13 mouse cellular contexts compared by ENCODE assay signal in the genomic region with DNA sequence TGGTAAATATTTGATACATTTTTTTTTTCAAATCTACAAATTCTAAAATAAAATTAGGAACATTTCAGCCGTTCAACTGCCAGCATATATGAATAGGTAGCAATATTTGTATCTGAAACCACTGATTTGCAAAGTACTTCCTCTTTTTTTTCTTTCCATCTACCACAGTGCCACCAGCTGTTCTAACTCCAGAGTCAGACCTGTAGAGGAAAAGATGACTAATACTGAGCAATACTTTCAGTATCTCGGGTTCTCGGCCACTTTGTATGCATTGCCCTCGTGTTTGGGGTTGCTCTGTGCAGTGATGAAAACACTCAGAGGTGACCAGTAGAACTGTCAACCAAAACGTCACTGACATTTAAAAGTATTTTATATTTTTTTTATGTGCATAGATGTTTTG. TPM values are rescaled to one million over a fixed set of nuclear protein-coding genes. Genes with fewer than 3 reads are reported as not detected.
A peak's percentile ranks its signal among the peaks of the same experiment; 100 is the strongest.
DNase-seq lines count a peak whose midpoint lies in the region; ATAC-seq and TF ChIP-seq lines count a peak whose summit lies in the region.
"Had no signal": no experiment of that assay in that cellular context is flagged by ENCODE, and none has a peak within 500 bp of the region (broad histone marks: within the 10 kb centered on the region; RNA-seq: fewer than 3 reads in every experiment).

No protein-coding gene starts in this region.

- DNase-seq in 3T3-L1 (ENCODE audit: low read depth, low spot score) (peak; percentile 86), MEL (ENCODE audit: low read depth, low spot score) (peak; percentile 88)
- no peak for DNase-seq in cerebellum, adult 11-12 months
- no peak for DNase-seq in right cerebral cortex, postnatal 36 days (ENCODE audit: low spot score in 2 of 2)
- DNase-seq: embryo, embryonic 11 days; layer of hippocampus, adult 9-11 months had no signal

- H3K27me3 ChIP-seq in hindbrain, embryonic 13.5 days, result no peaks in the 10 kb centered on the region
- no peaks in the 10 kb centered on the region for H3K27me3 ChIP-seq in hindbrain, embryonic 16.5 days (replicated peaks; ENCODE audit: control insufficient read depth, insufficient read depth, low read length)
- H3K27me3 ChIP-seq in MEL (ENCODE audit: control insufficient read depth in 1 of 2, insufficient read depth in 2 of 2, low read length in 2 of 2), result no peaks in the 10 kb centered on the region
- no peaks in the 10 kb centered on the region for H3K27me3 ChIP-seq in forebrain, embryonic 13.5 days
- H3K27me3 ChIP-seq: forebrain, embryonic 15.5 days; limb, embryonic 15.5 days; Patski had no signal

- peak; percentile 67 to 78; a peak in 3 of 4 replicates for TF ChIP-seq EP300 in MEL (IDR thresholded peaks at IDR 0.05; ENCODE audit: low read depth in 1 of 2, low read length in 2 of 2)

- WGBS in hindbrain, embryonic 13.5 days, result 91% methylated on average over 5 of the region's 5 CpGs
- 89% methylated on average over 5 of the region's 5 CpGs for WGBS in hindbrain, embryonic 16.5 days
- 88% methylated on average over 5 of the region's 5 CpGs for WGBS in forebrain, embryonic 13.5 days

- no peak overlapping the region for H3K4me3 ChIP-seq in hindbrain, embryonic 13.5 days
- H3K4me3 ChIP-seq in hindbrain, embryonic 16.5 days (ENCODE audit: low read length), result no peak overlapping the region
- H3K4me3 ChIP-seq in MEL (ENCODE audit: control insufficient read depth in 1 of 2, insufficient read depth in 1 of 2, low read depth in 2 of 2, low read length in 2 of 2), result 0 out of 4 replicates have a peak overlapping the region, but pooled peaks of 1 of the 2 experiments have one; percentile 0
- no peak overlapping the region for H3K4me3 ChIP-seq in forebrain, embryonic 13.5 days

- ATAC-seq in hindbrain, embryonic 13.5 days (ENCODE audit: low FRiP score), result no peak
- no peak for ATAC-seq in hindbrain, embryonic 16.5 days
- peak; percentile 65 for ATAC-seq in megakaryocyte, adult 5-6 weeks (ENCODE audit: poor library complexity, severe bottlenecking)
- no peak for ATAC-seq in forebrain, embryonic 13.5 days
- ATAC-seq: forebrain, embryonic 15.5 days; Patski had no signal

- H3K36me3 ChIP-seq in hindbrain, embryonic 13.5 days, result peaks cover 69% of the 10 kb centered on the region
- H3K36me3 ChIP-seq in hindbrain, embryonic 16.5 days (ENCODE audit: control insufficient read depth, insufficient read depth, low read length), result peaks cover 19% of the 10 kb centered on the region
- H3K36me3 ChIP-seq in MEL (ENCODE audit: control insufficient read depth in 1 of 2, insufficient read depth in 2 of 2, low read length in 2 of 2), result peaks cover 5 to 15% of the 10 kb centered on the region in 2 experiments
- H3K36me3 ChIP-seq in forebrain, embryonic 13.5 days (ENCODE audit: poor library complexity, severe bottlenecking), result peaks cover 67% of the 10 kb centered on the region

- no peaks in the 10 kb centered on the region for H3K9me3 ChIP-seq in hindbrain, embryonic 13.5 days
- no peaks in the 10 kb centered on the region for H3K9me3 ChIP-seq in hindbrain, embryonic 16.5 days (ENCODE audit: control insufficient read depth, low read length)
- H3K9me3 ChIP-seq in MEL (replicated peaks; ENCODE audit: insufficient read depth, low read length), result no peaks in the 10 kb centered on the region
- H3K9me3 ChIP-seq in forebrain, embryonic 13.5 days (replicated peaks), result no peaks in the 10 kb centered on the region
- H3K9me3 ChIP-seq: forebrain, embryonic 15.5 days; limb, embryonic 15.5 days had no signal

- peak in 1 of 3 experiments; percentile 29; a peak in 2 of 6 replicates for TF ChIP-seq CTCF in MEL (IDR thresholded peaks at IDR 0.05 in 2 of 3, conservative IDR thresholded peaks at IDR 0.05 in 1 of 3; ENCODE audit: control insufficient read depth in 1 of 3, insufficient read depth in 1 of 3, low read depth in 2 of 3, low read length in 3 of 3, poor library complexity in 1 of 3, severe bottlenecking in 1 of 3)

- no peak overlapping the region for H3K4me2 ChIP-seq in hindbrain, embryonic 13.5 days
- H3K4me2 ChIP-seq in hindbrain, embryonic 16.5 days (ENCODE audit: low read length), result no peak overlapping the region
- no peak overlapping the region for H3K4me2 ChIP-seq in forebrain, embryonic 13.5 days

- no peak for TF ChIP-seq POLR2A in MEL (IDR thresholded peaks at IDR 0.05; ENCODE audit: control insufficient read depth in 1 of 2, insufficient read depth in 1 of 2, low read depth in 1 of 2, low read length in 2 of 2, poor library complexity in 1 of 2)

- H3K27ac ChIP-seq in hindbrain, embryonic 13.5 days, result no peak overlapping the region
- H3K27ac ChIP-seq in hindbrain, embryonic 16.5 days (ENCODE audit: low read depth, low read length), result no peak overlapping the region
- no peak overlapping the region for H3K27ac ChIP-seq in MEL (ENCODE audit: control insufficient read depth, low read depth, low read length)
- no peak overlapping the region for H3K27ac ChIP-seq in forebrain, embryonic 13.5 days
- H3K27ac ChIP-seq: forebrain, embryonic 15.5 days; limb, embryonic 15.5 days had no signal

- H3K79me2 ChIP-seq in MEL (ENCODE audit: control insufficient read depth, insufficient read depth, low read length, poor library complexity), result peaks cover 3% of the 10 kb centered on the region; the same call in 1 of the 2 replicates

- peak; percentile 18 for TF ChIP-seq RAD21 in MEL (IDR thresholded peaks at IDR 0.05; ENCODE audit: low read depth, low read length)

- H3K4me1 ChIP-seq in hindbrain, embryonic 13.5 days (replicated peaks), result peaks cover 17% of the 10 kb centered on the region
- peaks cover 12% of the 10 kb centered on the region for H3K4me1 ChIP-seq in hindbrain, embryonic 16.5 days (ENCODE audit: control insufficient read depth, insufficient read depth, low read depth, low read length)
- H3K4me1 ChIP-seq in MEL (ENCODE audit: control insufficient read depth in 1 of 2, insufficient read depth in 2 of 2, low read length in 2 of 2), result peaks cover 0 to 17% of the 10 kb centered on the region in 2 experiments; a peak in 3 of 4 replicates
- H3K4me1 ChIP-seq in forebrain, embryonic 13.5 days, result peaks cover 19% of the 10 kb centered on the region

- 0 out of 2 replicates have a peak overlapping the region, but pooled peaks have one; percentile 3 for H3K9ac ChIP-seq in hindbrain, embryonic 13.5 days
- H3K9ac ChIP-seq in hindbrain, embryonic 16.5 days (ENCODE audit: low read depth, low read length), result no peak overlapping the region
- H3K9ac ChIP-seq in MEL (ENCODE audit: control insufficient read depth, low read depth, low read length, poor library complexity, severe bottlenecking), result no peak overlapping the region
- H3K9ac ChIP-seq in forebrain, embryonic 13.5 days, result no peak overlapping the region
- H3K9ac ChIP-seq: forebrain, embryonic 15.5 days; limb, embryonic 15.5 days had no signal

TF ChIP-seq in MEL, 35 proteins besides CTCF, POLR2A, EP300 and RAD21 (continues in another document):
- no peak for TF ChIP-seq TBP (IDR thresholded peaks at IDR 0.05; ENCODE audit: low read depth, low read length)
- no peak for TF ChIP-seq NELFE (IDR thresholded peaks at IDR 0.05; ENCODE audit: low read depth, low read length)
- no peak for TF ChIP-seq ZC3H11A (IDR thresholded peaks at IDR 0.05; ENCODE audit: low read depth, low read length)
- peak; percentile 83 for TF ChIP-seq MYB (IDR thresholded peaks at IDR 0.05; ENCODE audit: low read depth, low read length)
- peak; percentile 87 for TF ChIP-seq ZNF384 (IDR thresholded peaks at IDR 0.05; ENCODE audit: low read depth, low read length)
- no peak for TF ChIP-seq ZKSCAN1 (IDR thresholded peaks at IDR 0.05; ENCODE audit: low read depth, low read length)
- no peak for TF ChIP-seq POLR2AphosphoS2 (IDR thresholded peaks at IDR 0.05; ENCODE audit: low read length)
- peak; percentile 85 for TF ChIP-seq SIN3A (IDR thresholded peaks at IDR 0.05; ENCODE audit: low read length)
- no peak for TF ChIP-seq CHD2 (IDR thresholded peaks at IDR 0.05; ENCODE audit: low read length)
- TF ChIP-seq SMC3 (IDR thresholded peaks at IDR 0.05; ENCODE audit: low read depth, low read length), result 0 out of 2 replicates have a peak, but pooled peaks have one; percentile 13
- TF ChIP-seq UBTF (IDR thresholded peaks at IDR 0.05; ENCODE audit: borderline replicate concordance, insufficient read depth, low read depth, low read length), result no peak
- TF ChIP-seq MAFK (IDR thresholded peaks at IDR 0.05; ENCODE audit: borderline replicate concordance, low read depth, low read length), result no peak
- TF ChIP-seq MEF2A (IDR thresholded peaks at IDR 0.05; ENCODE audit: extremely low read depth, insufficient replicate concordance, low read depth, low read length, poor library complexity, severe bottlenecking), result no peak
- TF ChIP-seq USF1 (IDR thresholded peaks at IDR 0.05; ENCODE audit: low read depth, low read length), result no peak
- TF ChIP-seq POLR2AphosphoS5 (IDR thresholded peaks at IDR 0.05; ENCODE audit: borderline replicate concordance, low read depth, low read length), result no peak
- TF ChIP-seq MAX (IDR thresholded peaks at IDR 0.05; ENCODE audit: low read length), result no peak
- TF ChIP-seq KAT2A (conservative IDR thresholded peaks at IDR 0.05; ENCODE audit: low read depth, low read length), result no peak
- no peak for TF ChIP-seq TAL1 (IDR thresholded peaks at IDR 0.05; ENCODE audit: low read length)
- TF ChIP-seq CHD1 (IDR thresholded peaks at IDR 0.05; ENCODE audit: low read depth, low read length), result no peak

RNA-seq across cellular contexts. Expression of a gene that starts 2.2 kb away (rescaled TPM):
- polyA plus RNA-seq in hindbrain, embryonic 13.5 days (2015; fragmentation: Nextera tagmentation; extraction: Ambion mirVana), result 37.0 and 38.5 TPM in 2 replicates
- polyA plus RNA-seq in hindbrain, embryonic 16.5 days (2015; fragmentation: Nextera tagmentation; extraction: Ambion mirVana), result 41.2 and 43.9 TPM in 2 replicates
- total RNA-seq in MEL (2012; rRNA removed), result 26.3 and 26.8 TPM in 2 replicates
- polyA plus RNA-seq in MEL (2012; ENCODE audit: insufficient read depth in 1 of 2, insufficient read length in 2 of 2, low read depth in 1 of 2, low replicate concordance in 2 of 2, missing spikeins in 1 of 2), result 10 to 100 TPM in 1 of 2 experiments, not detected in 1; 23.6 TPM
- 4.9 and 10.1 TPM in 2 replicates for total RNA-seq in megakaryocyte, adult 5-6 weeks (2015)
- 13.4 and 15.2 TPM in 2 replicates for total RNA-seq in megakaryocyte, adult 5-6 weeks (2017)
- polyA plus RNA-seq in forebrain, embryonic 13.5 days (2015; fragmentation: Nextera tagmentation; extraction: Ambion mirVana), result 54.6 and 60.4 TPM in 2 replicates

RNA-seq across cellular contexts. Expression of a gene that starts 28.3 kb away (rescaled TPM):
- 165 and 174 TPM in 2 replicates for polyA plus RNA-seq in hindbrain, embryonic 13.5 days (2015; fragmentation: Nextera tagmentation; extraction: Ambion mirVana)
- polyA plus RNA-seq in hindbrain, embryonic 16.5 days (2015; fragmentation: Nextera tagmentation; extraction: Ambion mirVana), result 220 and 225 TPM in 2 replicates
- total RNA-seq in MEL (2012; rRNA removed), result 83.1 and 85.0 TPM in 2 replicates
- 100 to 1,000 TPM; 117 to 681 TPM for polyA plus RNA-seq in MEL (2012; ENCODE audit: insufficient read depth in 1 of 2, insufficient read length in 2 of 2, low read depth in 1 of 2, low replicate concordance in 2 of 2, missing spikeins in 1 of 2)
- 25.8 and 29.6 TPM in 2 replicates for total RNA-seq in megakaryocyte, adult 5-6 weeks (2015)
- total RNA-seq in megakaryocyte, adult 5-6 weeks (2017), result 47.1 and 50.8 TPM in 2 replicates
- 133 and 151 TPM in 2 replicates for polyA plus RNA-seq in forebrain, embryonic 13.5 days (2015; fragmentation: Nextera tagmentation; extraction: Ambion mirVana)

Comparison
In these comparisons a context has a peak if more than half of its experiments do, and no peak if none do; other contexts are left out.
1. DNase-seq: peak in 3T3-L1 (single experiment) and MEL (single experiment); none in cerebellum, adult 11-12 months (single experiment) and right cerebral cortex, postnatal 36 days (0 of 2).